Mouse (Mus musculus): ENCODE results near the gene Slco3a1. TPM values are rescaled to one million over a fixed set of nuclear protein-coding genes. Genes with fewer than 3 reads are reported as not detected.

Slco3a1 gene
- polyA plus RNA-seq, 1 experiment = 18.2 TPM

GRCm38 (mm10) chr7:74529877-74530276 lies 24.7 kb downstream of the Slco3a1 start:
- no peak for DNase-seq (ENCODE audit: low read depth, low spot score)
- 83% methylated on average over 2 of the region's 2 CpGs for WGBS

- no peak for DNase-seq (ENCODE audit: low read depth, low spot score)
- WGBS = 31% methylated on average over 4 of the region's 4 CpGs
Observed at GRCm38 (mm10) chr7:74529183-74529757, 25.3 kb downstream of the Slco3a1 start.

- DNase-seq (ENCODE audit: low read depth, low spot score) = no peak
- 69% methylated on average over 5 of the region's 5 CpGs for WGBS
Observed at GRCm38 (mm10) chr7:74528182-74528581, 26.4 kb downstream of the Slco3a1 start.

GRCm38 (mm10) chr7:74527689-74528088 lies 26.9 kb downstream of the Slco3a1 start:
- no peak for DNase-seq (ENCODE audit: low read depth, low spot score)
- WGBS = 68% methylated on average over 6 of the region's 6 CpGs

GRCm38 (mm10) chr7:74526030-74526429 lies 28.6 kb downstream of the Slco3a1 start:
- DNase-seq (ENCODE audit: low read depth, low spot score) = no peak
- 83% methylated on average over 4 of the region's 4 CpGs for WGBS

- no peak for DNase-seq (ENCODE audit: low read depth, low spot score)
- WGBS = 62% methylated on average over 2 of the region's 2 CpGs
Observed at GRCm38 (mm10) chr7:74525586-74525985, 29.0 kb downstream of the Slco3a1 start.

- 71% methylated on average over 8 of the region's 8 CpGs for WGBS
- DNase-seq (ENCODE audit: low read depth, low spot score) = no peak
Observed at GRCm38 (mm10) chr7:74524188-74524971, 30.2 kb downstream of the Slco3a1 start.

GRCm38 (mm10) chr7:74523086-74523485 lies 31.5 kb downstream of the Slco3a1 start:
- 80% methylated on average over 4 of the region's 4 CpGs for WGBS
- no peak for DNase-seq (ENCODE audit: low read depth, low spot score)

- WGBS = 75% methylated on average over 4 of the region's 4 CpGs
- DNase-seq (ENCODE audit: low read depth, low spot score) = no peak
Observed at GRCm38 (mm10) chr7:74522260-74522659, 32.3 kb downstream of the Slco3a1 start.

GRCm38 (mm10) chr7:74519386-74519785 lies 35.2 kb downstream of the Slco3a1 start:
- no peak for DNase-seq (ENCODE audit: low read depth, low spot score)
- WGBS = 33% methylated on average over 6 of the region's 6 CpGs

GRCm38 (mm10) chr7:74518776-74519175 lies 35.8 kb downstream of the Slco3a1 start:
- 86% methylated on average over 1 of the region's 1 CpGs for WGBS
- no peak for DNase-seq (ENCODE audit: low read depth, low spot score)

- 93% methylated on average over 5 of the region's 5 CpGs for WGBS
- DNase-seq (ENCODE audit: low read depth, low spot score) = no peak
Observed at GRCm38 (mm10) chr7:74518255-74518654, 36.3 kb downstream of the Slco3a1 start.

- WGBS = 38% methylated on average over 1 of the region's 1 CpGs
- no peak for DNase-seq (ENCODE audit: low read depth, low spot score)
Observed at GRCm38 (mm10) chr7:74510676-74511075, 43.9 kb downstream of the Slco3a1 start.

GRCm38 (mm10) chr7:74508205-74508604 lies 46.4 kb downstream of the Slco3a1 start:
- 81% methylated on average over 4 of the region's 4 CpGs for WGBS
- no peak for DNase-seq (ENCODE audit: low read depth, low spot score)

GRCm38 (mm10) chr7:74506856-74507255 lies 47.7 kb downstream of the Slco3a1 start:
- DNase-seq (ENCODE audit: low read depth, low spot score) = no peak
- WGBS = 79% methylated on average over 5 of the region's 5 CpGs

- DNase-seq (ENCODE audit: low read depth, low spot score) = no peak
- WGBS = 85% methylated on average over 10 of the region's 10 CpGs
Observed at GRCm38 (mm10) chr7:74505635-74506034, 48.9 kb downstream of the Slco3a1 start.

- no peak for DNase-seq (ENCODE audit: low read depth, low spot score)
- WGBS = 88% methylated on average over 10 of the region's 10 CpGs
Observed at GRCm38 (mm10) chr7:74501187-74501586, 53.4 kb downstream of the Slco3a1 start.

GRCm38 (mm10) chr7:74499470-74499869 lies 55.1 kb downstream of the Slco3a1 start:
- DNase-seq (ENCODE audit: low read depth, low spot score) = no peak

GRCm38 (mm10) chr7:74498266-74498980 lies 56.2 kb downstream of the Slco3a1 start:
- 68% methylated on average over 4 of the region's 4 CpGs for WGBS
- DNase-seq (ENCODE audit: low read depth, low spot score) = no peak

More at GRCm38 (mm10) chr7:74499470-74499869, 55.1 kb downstream of the Slco3a1 start:
- 82% methylated on average over 5 of the region's 5 CpGs for WGBS

GRCm38 (mm10) chr7:74497203-74497602 lies 57.4 kb downstream of the Slco3a1 start:
- no peak for DNase-seq (ENCODE audit: low read depth, low spot score)
- WGBS = 29% methylated on average over 2 of the region's 2 CpGs

GRCm38 (mm10) chr7:74495451-74495850 lies 59.1 kb downstream of the Slco3a1 start:
- 69% methylated on average over 2 of the region's 2 CpGs for WGBS
- DNase-seq (ENCODE audit: low read depth, low spot score) = no peak
